24 mouse cellular contexts compared by ENCODE assay signal in the genomic region with DNA sequence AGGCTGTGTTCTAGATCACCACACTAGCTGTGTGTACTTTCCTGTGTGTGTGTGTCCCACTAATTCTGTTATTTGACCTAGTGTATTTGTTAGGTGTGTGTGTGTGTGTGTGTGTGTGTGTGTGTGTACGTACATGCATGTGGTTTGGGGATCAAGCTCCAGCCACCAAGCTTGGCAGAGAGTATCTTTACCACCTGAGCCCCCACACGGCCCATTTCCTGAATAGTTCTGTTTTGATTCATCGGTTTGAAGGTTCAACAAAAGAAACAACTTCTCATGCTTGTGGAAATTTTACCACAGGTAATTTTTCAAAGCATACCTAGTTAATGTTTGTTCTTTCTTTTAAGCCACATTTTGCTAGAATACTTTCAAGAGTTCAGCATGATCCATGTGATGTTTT. TPM values are rescaled to one million over a fixed set of nuclear protein-coding genes. Genes with fewer than 3 reads are reported as not detected.
DNase-seq lines count a peak whose midpoint lies in the region; ATAC-seq and TF ChIP-seq lines count a peak whose summit lies in the region.
"Had no signal": no experiment of that assay in that cellular context is flagged by ENCODE, and none has a peak within 500 bp of the region (broad histone marks: within the 10 kb centered on the region; RNA-seq: fewer than 3 reads in every experiment).

No protein-coding gene starts in this region.

- no peak overlapping the region for H3K4me2 ChIP-seq in midbrain, postnatal 0 days (ENCODE audit: low read depth, low read length, poor library complexity, severe bottlenecking)
- H3K4me2 ChIP-seq: embryonic facial prominence, embryonic 13.5 days; embryonic facial prominence, embryonic 15.5 days; forebrain, embryonic 13.5 days; forebrain, embryonic 15.5 days had no signal

- no peaks in the 10 kb centered on the region; the same call in 1 of the 2 replicates for H3K79me2 ChIP-seq in macrophage (ENCODE audit: inconsistent target)

- no peaks in the 10 kb centered on the region for H3K9me3 ChIP-seq in midbrain, postnatal 0 days (ENCODE audit: low read length)
- H3K9me3 ChIP-seq: embryonic facial prominence, embryonic 13.5 days; embryonic facial prominence, embryonic 15.5 days; forebrain, embryonic 13.5 days; forebrain, embryonic 15.5 days had no signal

- peak overlapping the region; percentile 48 for H3K27ac ChIP-seq in macrophage
- H3K27ac ChIP-seq in midbrain, postnatal 0 days (ENCODE audit: low read depth, low read length), result no peak overlapping the region
- H3K27ac ChIP-seq: embryonic facial prominence, embryonic 13.5 days; embryonic facial prominence, embryonic 15.5 days; forebrain, embryonic 13.5 days; forebrain, embryonic 15.5 days had no signal

- H3K9ac ChIP-seq in midbrain, postnatal 0 days (replicated peaks; ENCODE audit: low read length, poor library complexity, severe bottlenecking), result no peak overlapping the region
- H3K9ac ChIP-seq: embryonic facial prominence, embryonic 13.5 days; embryonic facial prominence, embryonic 15.5 days; forebrain, embryonic 13.5 days; forebrain, embryonic 15.5 days; forebrain, postnatal 0 days had no signal

- DNase-seq in CD4-positive helper T cell, adult 2 months (ENCODE audit: low read depth, low spot score), result peak; percentile 29
- peak; percentile 23 for DNase-seq in T-cell, adult 2 months (ENCODE audit: low spot score)
- DNase-seq in gastrocnemius, postnatal 14 days, result no peak
- no peak for DNase-seq in embryo, embryonic 11 days
- DNase-seq in midbrain, postnatal 0 days (ENCODE audit: low spot score), result no peak
- no peak for DNase-seq in neural tube, embryonic 10.5 days (ENCODE audit: extremely low spot score, low spot score)
- DNase-seq: adrenal gland, adult 2 months; adrenal gland, postnatal 10 days; adrenal gland, postnatal 25 days; B cell, adult 2 months; cerebellum, adult 11-12 months; cerebellum, adult 2 months; cerebellum, adult 9-10 months; cerebellum, postnatal 10 days; cerebellum, postnatal 25 days; forebrain, postnatal 0 days had no signal

- no peaks in the 10 kb centered on the region for H3K27me3 ChIP-seq in midbrain, postnatal 0 days (ENCODE audit: insufficient read depth, low read length)
- H3K27me3 ChIP-seq: embryonic facial prominence, embryonic 13.5 days; embryonic facial prominence, embryonic 15.5 days; forebrain, embryonic 13.5 days; forebrain, embryonic 15.5 days; Patski had no signal

- no peak for ATAC-seq in midbrain, postnatal 0 days (ENCODE audit: low FRiP score)
- ATAC-seq: forebrain, embryonic 13.5 days; forebrain, embryonic 15.5 days; forebrain, postnatal 0 days had no signal

- H3K36me3 ChIP-seq in macrophage (ENCODE audit: inconsistent target), result peaks cover 60% of the 10 kb centered on the region
- H3K36me3 ChIP-seq in midbrain, postnatal 0 days (ENCODE audit: insufficient read depth, low read length), result no peaks in the 10 kb centered on the region
- H3K36me3 ChIP-seq: embryonic facial prominence, embryonic 13.5 days; embryonic facial prominence, embryonic 15.5 days; forebrain, embryonic 15.5 days; G1E had no signal

- no peak for TF ChIP-seq CTCF in midbrain, postnatal 0 days (IDR thresholded peaks at IDR 0.05)

- H3K4me3 ChIP-seq in macrophage (ENCODE audit: inconsistent target), result no peak overlapping the region
- no peak overlapping the region for H3K4me3 ChIP-seq in midbrain, postnatal 0 days (ENCODE audit: low read depth, low read length)
- H3K4me3 ChIP-seq: embryonic facial prominence, embryonic 13.5 days; embryonic facial prominence, embryonic 15.5 days; erythroblast, embryonic 14.5 days; forebrain, embryonic 13.5 days; forebrain, embryonic 15.5 days had no signal

- no peaks in the 10 kb centered on the region for H3K4me1 ChIP-seq in midbrain, postnatal 0 days (ENCODE audit: insufficient read depth, low read length)
- H3K4me1 ChIP-seq: embryonic facial prominence, embryonic 13.5 days; embryonic facial prominence, embryonic 15.5 days had no signal

- 40% methylated on average over 2 of the region's 3 CpGs for WGBS in macrophage (ENCODE audit: missing documents)
- 80% methylated on average over 3 of the region's 3 CpGs for WGBS in midbrain, postnatal 0 days

- intact Hi-C loops in gastrocnemius, postnatal 14 days (cut with DNase I; ENCODE audit: low total_unique reads), result no loop called here

RNA-seq across cellular contexts. Expression of a gene that starts 52.5 kb away (rescaled TPM):
- total RNA-seq in macrophage (2018; cell fraction: chromatin; rRNA removed), result 1,000 to 10,000 TPM in 18 of 26 experiments, 100 to 1,000 TPM in 8; 824 to 3,159 (median 1,302) TPM
- total RNA-seq in macrophage (2018; cell fraction: cytosol; rRNA removed), result 100 to 1,000 TPM; 254 to 524 (median 295) TPM
- 1,000 to 10,000 TPM in 13 of 26 experiments, 100 to 1,000 TPM in 13; 380 to 1,577 (median 999) TPM for total RNA-seq in macrophage (2018; cell fraction: nucleus; rRNA removed)
- polyA plus RNA-seq in macrophage (2018), result 133 to 298 TPM (median 216 TPM) in 3 replicates
- total RNA-seq in gastrocnemius, postnatal 14 days (2021), result 1 to 10 TPM; 2.5 to 3.3 TPM
- 2.8 and 3.1 TPM in 2 replicates for total RNA-seq in midbrain, postnatal 0 days (2014; rRNA removed)
- 0.90 and 0.91 TPM in 2 replicates for polyA plus RNA-seq in midbrain, postnatal 0 days (2015; fragmentation: Nextera tagmentation; extraction: Ambion mirVana)
- polyA plus RNA-seq: G1E, Patski had no signal

Comparison
In these comparisons a context has a peak if more than half of its experiments do, and no peak if none do; other contexts are left out.
1. DNase-seq: peak in CD4-positive helper T cell, adult 2 months (single experiment) and T-cell, adult 2 months (single experiment); none in gastrocnemius, postnatal 14 days (single experiment), embryo, embryonic 11 days (single experiment), midbrain, postnatal 0 days (single experiment) and neural tube, embryonic 10.5 days (single experiment).